Mouse (Mus musculus): ENCODE measurements around the gene Dnah17.

- no peak for TF ChIP-seq CTCF (conservative IDR thresholded peaks at IDR 0.05; ENCODE audit: low read length)
- no peak for TF ChIP-seq POU5F1 (IDR thresholded peaks at IDR 0.05; ENCODE audit: borderline replicate concordance, low read length)
Observed at GRCm38 (mm10) chr11:118172768-118173167, 42.3 kb upstream of the Dnah17 start.
